Mouse (Mus musculus): ENCODE measurements around the gene Psmd14.

Gene Psmd14

GRCm38 (mm10) chr2:61811507-61812421, 100.3 kb downstream of the Psmd14 start:
- peak in 1 of 2 experiments; percentile 28 for DNase-seq (ENCODE audit: low spot score in 2 of 2)

- DNase-seq (ENCODE audit: low spot score in 2 of 2): peak in 1 of 2 experiments; percentile 39
Measured at GRCm38 (mm10) chr2:61812536-61812935, 101.0 kb downstream of the Psmd14 start.

- DNase-seq (ENCODE audit: low spot score in 2 of 2): peak in 1 of 2 experiments; percentile 34
Measured at GRCm38 (mm10) chr2:61813106-61813505, 101.6 kb downstream of the Psmd14 start.

GRCm38 (mm10) chr2:61813521-61813920, 102.0 kb downstream of the Psmd14 start:
- no peak for DNase-seq (ENCODE audit: low spot score in 2 of 2)

- DNase-seq (ENCODE audit: low spot score in 2 of 2): peak; percentile 43 to 56
Measured at GRCm38 (mm10) chr2:61814548-61815473, 103.3 kb downstream of the Psmd14 start.

GRCm38 (mm10) chr2:61815583-61816313, 104.3 kb downstream of the Psmd14 start:
- DNase-seq (ENCODE audit: low spot score in 2 of 2): peak; percentile 65 to 67

GRCm38 (mm10) chr2:61818197-61818596, 106.7 kb downstream of the Psmd14 start:
- no peak for DNase-seq (ENCODE audit: low spot score in 2 of 2)

- no peak for DNase-seq (ENCODE audit: low spot score in 2 of 2)
Measured at GRCm38 (mm10) chr2:61820203-61820602, 108.7 kb downstream of the Psmd14 start.

- DNase-seq (ENCODE audit: low spot score in 2 of 2): no peak
Measured at GRCm38 (mm10) chr2:61823426-61824140, 112.1 kb downstream of the Psmd14 start.

GRCm38 (mm10) chr2:61837243-61837806, 125.8 kb downstream of the Psmd14 start:
- DNase-seq (ENCODE audit: low spot score in 2 of 2): no peak
